Mouse (Mus musculus): ENCODE measurements around the gene Syne2.

DNA sequence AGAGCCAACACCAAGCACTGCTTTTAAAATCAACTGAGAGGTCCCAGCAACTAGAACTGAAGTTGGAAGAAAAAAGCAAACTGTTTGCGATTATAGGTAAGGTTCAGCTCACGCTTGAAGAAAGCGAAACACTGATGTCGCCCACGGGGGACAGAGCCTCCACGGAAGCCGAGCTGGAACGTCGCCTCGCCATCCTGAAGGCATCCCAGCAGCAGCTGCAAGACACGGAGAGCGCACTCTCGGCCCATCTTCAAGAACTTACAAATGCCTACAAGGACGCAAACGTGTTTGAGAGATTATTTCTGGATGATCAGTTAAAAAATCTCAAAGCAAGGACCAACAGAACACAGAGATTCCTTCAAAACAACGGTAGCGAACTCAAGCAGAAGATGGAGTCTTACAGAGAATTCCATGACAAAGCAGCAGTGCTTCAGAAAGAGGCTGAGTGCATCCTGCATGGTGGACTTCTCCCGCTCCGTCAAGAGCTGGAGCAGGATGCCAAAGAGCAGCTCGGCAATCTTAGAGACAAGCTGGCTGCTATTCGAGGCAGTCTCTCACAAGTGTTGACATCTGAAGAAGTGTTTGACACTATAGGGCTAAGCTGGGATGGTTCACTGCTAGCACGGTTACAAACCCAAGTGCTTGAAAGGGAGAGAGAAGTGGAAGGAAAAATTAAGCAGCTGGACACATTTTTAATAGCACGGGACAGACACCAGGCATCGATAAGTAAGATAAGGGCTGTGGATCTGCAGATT is 148.7 kb downstream of the Syne2 start:
- TF ChIP-seq MAFK (IDR thresholded peaks at IDR 0.05; ENCODE audit: insufficient read depth, low read depth, low read length) = no peak
- TF ChIP-seq ZNF384 (IDR thresholded peaks at IDR 0.05; ENCODE audit: low read depth, low read length) = no peak
- TF ChIP-seq CHD2 (IDR thresholded peaks at IDR 0.05; ENCODE audit: low read depth, low read length) = no peak

All from ES-E14 (cell line).